Mouse (Mus musculus): ENCODE data around the gene Blnk. TPM values are rescaled to one million over a fixed set of nuclear protein-coding genes. Genes with fewer than 3 reads are reported as not detected.

Gene Blnk
- polyA plus RNA-seq, 1 experiment from 2014 or later, result 0.59 TPM

DNA sequence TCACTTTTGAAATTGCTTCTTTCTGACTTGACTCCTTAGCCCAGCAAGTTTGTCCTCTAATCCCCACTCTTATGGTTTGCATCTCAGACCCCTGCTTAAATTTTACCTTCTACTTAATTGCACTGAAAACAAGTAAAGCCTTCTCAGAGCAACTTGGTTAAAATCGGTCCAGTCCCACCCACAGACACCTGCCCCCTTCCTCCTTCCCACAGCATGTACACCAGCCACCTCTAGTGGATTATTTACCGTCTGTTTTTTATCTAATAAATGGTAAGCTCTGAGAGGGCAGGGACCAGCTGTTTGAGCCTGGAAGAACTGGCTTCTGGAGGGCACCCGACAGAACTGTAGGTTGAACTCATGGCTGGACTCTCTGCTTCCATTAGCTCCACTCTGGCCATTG lies 26.2 kb upstream of the Blnk start:
- Histone ChIP-seq H3K4me1 (replicated peaks) (0 out of 2 replicates have a peak, but pooled peaks cover 3% of the 10 kb centered on the region), H3K9me3 (no peaks in the 10 kb centered on the region), H3K27ac (no peak overlapping the region), H3K4me3 (replicated peaks) (no peak overlapping the region), H3K36me3 (no peaks in the 10 kb centered on the region), H3K4me2 (no peak overlapping the region), H3K27me3 (0 out of 2 replicates have a peak, but pooled peaks cover 6% of the 10 kb centered on the region), H3K9ac (replicated peaks) (no peak overlapping the region)
- WGBS, result 47% methylated on average over 3 of the region's 3 CpGs
- ATAC-seq (ENCODE audit: insufficient number of reproducible peaks, insufficient read depth, low FRiP score, low TSS enrichment, low read depth), result no peak

DNA sequence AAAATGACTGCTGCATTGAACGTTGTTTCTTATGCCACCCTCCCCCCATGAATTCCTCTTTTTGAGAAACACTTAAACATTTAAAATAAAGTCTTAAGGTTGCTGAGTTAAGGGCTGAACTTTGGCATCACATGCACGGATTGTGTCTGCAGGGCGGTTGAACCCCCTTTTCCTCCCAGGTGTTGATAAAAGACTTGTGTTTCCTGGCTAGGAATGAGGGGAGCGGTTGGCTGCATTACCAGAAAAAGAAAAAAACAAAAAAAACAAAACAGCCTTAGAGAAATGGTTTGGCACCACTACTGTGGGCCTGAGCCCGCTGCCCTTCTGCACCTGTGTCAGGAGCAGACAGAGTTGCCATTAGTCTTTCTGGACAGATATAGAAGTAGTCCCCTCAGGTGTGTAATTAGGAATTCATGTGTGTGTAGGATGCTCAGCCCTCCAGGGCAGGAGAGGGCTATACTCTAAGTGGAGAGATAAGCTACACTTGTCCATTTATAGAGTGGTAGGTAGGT lies 24.9 kb upstream of the Blnk start:
- no peak overlapping the region for H3K4me2 ChIP-seq
- no peaks in the 10 kb centered on the region for H3K9me3 ChIP-seq
- H3K27ac ChIP-seq, result no peak overlapping the region
- H3K36me3 ChIP-seq, result no peaks in the 10 kb centered on the region
- 0 out of 2 replicates have a peak, but pooled peaks cover 3% of the 10 kb centered on the region for H3K4me1 ChIP-seq (replicated peaks)
- no peak overlapping the region for H3K9ac ChIP-seq (replicated peaks)
- no peak overlapping the region for H3K4me3 ChIP-seq (replicated peaks)
- H3K27me3 ChIP-seq, result peaks cover 9% of the 10 kb centered on the region; the same call in 1 of the 2 replicates
- WGBS, result 81% methylated on average over 5 of the region's 5 CpGs
- ATAC-seq (ENCODE audit: insufficient number of reproducible peaks, insufficient read depth, low FRiP score, low TSS enrichment, low read depth), result no peak

DNA sequence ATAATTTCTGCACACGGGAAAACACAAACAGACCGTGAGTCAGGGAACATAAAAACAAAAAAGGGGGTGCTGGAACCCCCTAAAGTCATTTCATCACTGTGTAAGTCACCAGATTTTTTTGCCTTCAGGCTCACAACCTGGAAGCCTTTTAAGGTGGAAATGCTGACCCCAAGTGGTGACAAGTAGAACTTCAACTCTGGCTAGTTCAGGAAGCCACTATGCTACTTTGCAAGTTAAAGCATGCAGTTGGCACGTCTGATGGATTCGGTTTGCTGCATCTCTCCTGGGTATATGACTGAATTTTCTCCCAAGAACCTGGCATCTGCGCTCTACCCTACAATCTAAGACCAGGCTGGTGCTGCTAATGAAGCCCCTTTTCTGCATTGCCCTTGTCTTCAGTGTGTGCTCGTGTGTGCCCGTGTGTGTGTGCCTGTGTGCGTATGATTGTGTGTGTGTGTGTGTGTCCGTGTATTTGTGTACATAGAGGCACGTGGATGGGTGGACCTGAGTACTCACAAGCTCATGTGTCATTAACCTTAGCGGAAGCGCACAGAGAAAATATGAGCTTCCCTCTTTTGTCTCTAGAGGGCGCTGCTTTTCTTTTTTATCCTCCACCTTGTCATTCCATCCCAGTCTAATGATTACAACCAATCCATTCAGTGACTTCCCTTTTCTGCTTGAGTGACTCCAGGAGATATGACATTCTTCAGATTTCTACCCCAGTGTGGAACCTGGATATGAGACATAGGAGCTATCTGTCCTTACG lies 21.8 kb upstream of the Blnk start:
- 0 out of 2 replicates have a peak, but pooled peaks cover 3% of the 10 kb centered on the region for H3K4me1 ChIP-seq (replicated peaks)
- peak overlapping the region; percentile 14; the same call in 1 of the 2 replicates for H3K4me3 ChIP-seq (replicated peaks)
- no peaks in the 10 kb centered on the region for H3K36me3 ChIP-seq
- H3K9me3 ChIP-seq, result no peaks in the 10 kb centered on the region
- H3K4me2 ChIP-seq, result peak overlapping the region; percentile 50
- 0 out of 2 replicates have a peak, but pooled peaks have one; percentile 37 for ATAC-seq (ENCODE audit: insufficient number of reproducible peaks, insufficient read depth, low FRiP score, low TSS enrichment, low read depth)
- H3K9ac ChIP-seq (replicated peaks), result peak overlapping the region; percentile 38
- H3K27me3 ChIP-seq, result peaks cover 29% of the 10 kb centered on the region
- WGBS, result 19% methylated on average over 14 of the region's 14 CpGs
- H3K27ac ChIP-seq, result no peak overlapping the region

DNA sequence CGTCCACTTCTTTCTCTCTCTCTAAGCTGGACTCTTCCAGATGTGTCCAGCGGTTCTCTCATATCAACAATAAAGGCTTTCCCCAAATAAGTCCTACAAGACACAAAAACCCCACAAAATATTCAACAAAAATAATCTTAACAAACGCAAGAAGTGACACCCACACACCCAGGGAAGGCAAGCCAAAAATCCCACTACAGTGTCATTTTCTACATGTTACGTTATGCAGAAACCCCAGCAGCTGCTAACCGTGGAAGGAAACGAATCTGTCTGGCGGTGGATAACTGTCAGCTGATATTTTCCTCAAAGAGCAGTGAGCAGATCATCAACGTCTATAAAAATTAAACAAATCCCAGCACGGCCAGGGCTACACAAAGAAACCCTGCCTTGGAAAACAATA lies 19.7 kb upstream of the Blnk start:
- 0 out of 2 replicates have a peak, but pooled peaks cover 3% of the 10 kb centered on the region for H3K4me1 ChIP-seq (replicated peaks)
- H3K9ac ChIP-seq (replicated peaks), result no peak overlapping the region
- no peaks in the 10 kb centered on the region for H3K36me3 ChIP-seq
- H3K9me3 ChIP-seq, result no peaks in the 10 kb centered on the region
- peaks cover 33% of the 10 kb centered on the region for H3K27me3 ChIP-seq
- H3K27ac ChIP-seq, result no peak overlapping the region
- H3K4me2 ChIP-seq, result no peak overlapping the region
- no peak for ATAC-seq (ENCODE audit: insufficient number of reproducible peaks, insufficient read depth, low FRiP score, low TSS enrichment, low read depth)
- WGBS, result 28% methylated on average over 9 of the region's 9 CpGs
- no peak overlapping the region for H3K4me3 ChIP-seq (replicated peaks)

DNA sequence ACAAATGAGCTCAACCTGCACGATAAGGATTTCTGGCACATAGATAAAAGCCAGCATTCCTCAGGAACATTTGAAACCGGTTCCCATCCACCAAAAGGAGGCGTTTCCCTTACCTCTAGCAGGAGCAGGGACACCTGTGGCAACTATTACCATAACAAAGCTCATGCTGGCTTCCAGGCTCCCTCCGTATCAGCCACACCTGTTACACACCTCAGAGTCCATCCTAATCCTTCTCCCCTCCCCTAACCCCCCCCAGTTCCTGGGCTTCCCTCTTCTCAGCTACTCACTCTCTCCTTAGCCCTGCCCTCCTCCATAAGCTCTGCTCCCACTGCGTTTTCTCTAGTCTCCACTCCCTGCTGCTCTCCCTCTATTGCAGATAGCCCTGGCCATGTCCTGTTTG lies 19.3 kb upstream of the Blnk start:
- Histone ChIP-seq H3K27ac (no peak overlapping the region), H3K9ac (replicated peaks) (no peak overlapping the region), H3K4me1 (replicated peaks) (0 out of 2 replicates have a peak, but pooled peaks cover 3% of the 10 kb centered on the region), H3K4me3 (replicated peaks) (no peak overlapping the region), H3K9me3 (no peaks in the 10 kb centered on the region), H3K36me3 (no peaks in the 10 kb centered on the region), H3K4me2 (no peak overlapping the region), H3K27me3 (peaks cover 33% of the 10 kb centered on the region)
- ATAC-seq (ENCODE audit: insufficient number of reproducible peaks, insufficient read depth, low FRiP score, low TSS enrichment, low read depth), result no peak
- WGBS, result 7% methylated on average over 5 of the region's 5 CpGs

DNA sequence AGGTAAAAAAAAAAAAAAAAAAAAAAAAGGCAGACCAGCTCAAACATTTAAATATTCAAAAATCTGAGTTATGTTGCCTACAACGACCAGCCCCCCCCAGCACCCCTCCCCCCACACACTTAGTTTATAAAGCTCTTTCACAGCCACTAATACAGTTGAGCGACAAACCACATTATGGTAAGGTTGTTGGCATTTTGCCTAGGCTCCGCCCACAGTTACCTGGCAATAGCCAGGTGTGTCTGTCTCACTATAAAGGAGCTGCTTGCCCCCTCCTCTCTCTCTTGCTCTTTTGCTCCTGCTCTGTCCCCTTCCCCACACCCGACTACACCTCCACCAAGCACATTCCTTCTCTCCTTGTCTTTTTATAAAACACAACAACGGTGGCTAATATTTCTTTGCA lies 17.3 kb upstream of the Blnk start:
- H3K4me2 ChIP-seq, result no peak overlapping the region
- no peak overlapping the region for H3K27ac ChIP-seq
- peaks cover 27% of the 10 kb centered on the region for H3K27me3 ChIP-seq
- WGBS, result 24% methylated on average over 5 of the region's 5 CpGs
- no peak overlapping the region for H3K4me3 ChIP-seq (replicated peaks)
- no peak overlapping the region for H3K9ac ChIP-seq (replicated peaks)
- ATAC-seq (ENCODE audit: insufficient number of reproducible peaks, insufficient read depth, low FRiP score, low TSS enrichment, low read depth), result no peak
- 0 out of 2 replicates have a peak, but pooled peaks cover 3% of the 10 kb centered on the region for H3K4me1 ChIP-seq (replicated peaks)
- H3K36me3 ChIP-seq, result no peaks in the 10 kb centered on the region
- no peaks in the 10 kb centered on the region for H3K9me3 ChIP-seq

DNA sequence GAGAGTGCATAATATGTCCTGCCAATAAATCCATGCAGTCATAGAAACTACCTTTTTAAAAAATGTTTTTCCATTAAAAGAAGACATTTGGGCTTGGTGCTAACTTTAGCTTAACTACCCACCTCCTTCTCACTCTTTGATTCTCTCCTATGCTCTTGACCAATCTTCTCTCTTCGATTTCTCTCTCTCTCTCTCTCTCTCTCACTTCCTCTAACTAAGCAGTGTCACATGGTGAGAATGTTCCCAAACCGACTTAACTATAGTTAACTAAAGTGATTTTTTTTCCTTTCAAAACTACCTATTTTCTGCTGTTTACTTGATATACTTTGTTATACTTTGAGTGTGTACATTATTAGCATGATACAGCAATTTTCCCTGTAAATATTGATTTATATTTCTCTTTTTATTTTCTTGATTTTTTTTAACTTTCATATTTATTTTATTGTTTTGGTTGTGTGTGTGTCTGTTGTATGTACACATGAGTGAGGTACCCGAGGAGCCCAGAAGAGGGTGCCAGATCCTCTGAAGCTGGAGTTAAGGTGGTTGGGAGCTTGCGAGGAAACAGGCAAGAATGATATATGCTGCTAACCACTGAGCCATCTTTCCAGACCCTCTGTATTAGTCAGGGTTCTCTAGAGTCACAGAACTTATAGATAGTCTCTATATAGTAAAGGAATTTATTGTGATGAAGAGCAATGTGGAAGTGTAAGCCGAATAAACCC lies 14.5 kb upstream of the Blnk start:
- Histone ChIP-seq H3K27ac (no peak overlapping the region), H3K36me3 (no peaks in the 10 kb centered on the region), H3K4me2 (no peak overlapping the region), H3K9ac (replicated peaks) (no peak overlapping the region), H3K9me3 (no peaks in the 10 kb centered on the region), H3K4me3 (replicated peaks) (no peak overlapping the region), H3K27me3 (peaks cover 22% of the 10 kb centered on the region), H3K4me1 (replicated peaks) (no peaks in the 10 kb centered on the region)
- WGBS, result 86% methylated on average over 5 of the region's 5 CpGs
- no peak for ATAC-seq (ENCODE audit: insufficient number of reproducible peaks, insufficient read depth, low FRiP score, low TSS enrichment, low read depth)

DNA sequence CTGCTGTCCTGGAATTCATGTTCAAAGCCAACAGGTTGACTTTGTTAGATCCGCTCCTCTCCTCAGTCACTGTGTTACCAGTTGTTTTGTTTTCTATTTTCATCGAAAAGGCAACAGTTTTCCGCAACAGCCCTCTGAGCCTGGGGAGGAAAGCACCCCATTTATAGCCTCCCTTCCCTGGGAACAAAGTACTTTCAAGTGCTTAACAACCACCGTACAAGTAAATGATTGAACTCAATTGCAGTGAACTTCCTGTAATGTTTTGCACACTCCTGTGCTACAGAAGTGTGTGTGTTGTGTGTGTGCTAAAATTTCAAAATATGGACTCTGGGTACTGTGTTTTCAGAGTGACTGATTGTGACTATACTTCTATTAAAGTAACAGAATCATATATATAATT lies 13.4 kb upstream of the Blnk start:
- 45% methylated on average over 4 of the region's 4 CpGs for WGBS
- ATAC-seq (ENCODE audit: insufficient number of reproducible peaks, insufficient read depth, low FRiP score, low TSS enrichment, low read depth), result no peak
- Histone ChIP-seq H3K4me2 (no peak overlapping the region), H3K4me3 (replicated peaks) (no peak overlapping the region), H3K27ac (no peak overlapping the region), H3K9me3 (peaks cover 4% of the 10 kb centered on the region; the same call in 1 of the 2 replicates), H3K4me1 (replicated peaks) (no peaks in the 10 kb centered on the region), H3K9ac (replicated peaks) (no peak overlapping the region), H3K27me3 (peaks cover 11% of the 10 kb centered on the region), H3K36me3 (no peaks in the 10 kb centered on the region)

DNA sequence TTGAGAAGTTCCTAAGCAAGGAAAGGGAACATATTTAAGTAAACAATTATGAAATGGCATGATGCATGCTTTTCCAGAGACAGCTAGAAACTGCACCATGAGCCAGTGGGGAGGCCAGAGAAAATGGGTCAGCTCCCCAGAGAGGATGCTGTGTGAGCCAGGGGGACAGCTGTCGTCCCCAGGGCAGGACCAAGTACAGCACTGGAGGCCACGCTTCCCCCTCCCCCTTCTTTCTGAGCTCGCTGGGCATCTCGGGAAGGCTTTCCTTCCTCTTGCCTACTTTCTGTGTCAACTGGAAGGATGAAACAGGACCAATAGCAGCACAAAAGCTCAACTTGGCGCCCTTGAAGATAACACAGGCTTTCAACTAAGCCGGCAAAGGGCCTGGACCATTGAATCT lies 13.0 kb upstream of the Blnk start:
- Histone ChIP-seq H3K4me1 (replicated peaks) (no peaks in the 10 kb centered on the region), H3K36me3 (no peaks in the 10 kb centered on the region), H3K9me3 (peaks cover 6% of the 10 kb centered on the region; the same call in 1 of the 2 replicates), H3K4me3 (replicated peaks) (no peak overlapping the region), H3K9ac (replicated peaks) (no peak overlapping the region), H3K27ac (no peak overlapping the region), H3K27me3 (peaks cover 7% of the 10 kb centered on the region), H3K4me2 (no peak overlapping the region)
- ATAC-seq (ENCODE audit: insufficient number of reproducible peaks, insufficient read depth, low FRiP score, low TSS enrichment, low read depth), result no peak
- 35% methylated on average over 6 of the region's 6 CpGs for WGBS

DNA sequence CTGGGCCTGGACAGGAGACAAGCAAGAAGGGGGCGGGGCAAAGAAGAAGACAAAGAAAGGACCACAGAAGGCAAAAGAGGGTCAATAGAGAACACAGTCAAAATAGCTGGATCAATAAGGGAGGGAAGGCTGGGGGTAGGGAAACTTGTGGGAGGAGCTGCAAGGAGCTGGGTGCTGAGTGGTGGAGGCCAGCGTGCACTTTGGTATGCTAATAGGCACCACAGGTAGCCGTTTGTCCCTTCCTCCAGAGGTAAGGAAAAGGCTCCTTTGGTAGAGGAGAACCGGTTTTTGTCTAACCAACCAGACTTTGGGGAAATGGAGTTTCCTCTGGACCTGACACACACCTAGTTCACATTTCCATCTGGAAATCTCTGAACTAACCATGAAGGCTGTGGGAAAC lies 12.3 kb upstream of the Blnk start:
- Histone ChIP-seq H3K4me3 (replicated peaks) (no peak overlapping the region), H3K9ac (replicated peaks) (no peak overlapping the region), H3K4me1 (replicated peaks) (no peaks in the 10 kb centered on the region), H3K4me2 (no peak overlapping the region), H3K27me3 (peaks cover 4% of the 10 kb centered on the region; the same call in 1 of the 2 replicates), H3K36me3 (no peaks in the 10 kb centered on the region), H3K27ac (no peak overlapping the region), H3K9me3 (peaks cover 6% of the 10 kb centered on the region; the same call in 1 of the 2 replicates)
- 29% methylated on average over 4 of the region's 4 CpGs for WGBS
- ATAC-seq (ENCODE audit: insufficient number of reproducible peaks, insufficient read depth, low FRiP score, low TSS enrichment, low read depth), result no peak

DNA sequence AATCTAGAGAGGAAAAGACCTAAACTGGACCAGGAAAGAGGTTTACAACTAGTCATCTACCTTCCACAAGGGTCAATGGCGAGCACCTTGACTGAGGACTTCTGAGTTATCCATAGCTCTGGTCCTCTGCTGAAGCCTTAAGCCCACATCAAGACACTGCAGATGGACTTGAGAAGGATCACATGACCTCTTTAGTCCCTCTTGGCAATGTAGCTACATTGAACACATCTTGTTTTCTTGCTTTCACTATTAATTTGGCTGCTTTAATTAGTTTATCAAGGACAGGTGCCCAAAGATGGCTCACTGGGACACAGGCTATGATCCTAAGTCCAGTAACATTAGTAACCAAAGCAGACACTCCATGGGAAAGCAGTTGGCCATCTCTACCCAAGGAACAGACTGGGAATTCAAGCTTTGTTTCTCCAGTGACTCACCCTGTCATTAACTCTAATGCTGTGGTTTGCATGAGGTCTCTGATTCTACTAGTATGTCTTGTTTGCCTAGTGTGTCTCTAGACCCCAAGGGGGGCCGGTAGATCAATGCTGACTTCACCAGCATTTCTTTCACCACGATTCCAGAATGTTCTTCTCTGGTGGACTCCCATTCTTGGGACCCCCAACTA lies 9.5 kb upstream of the Blnk start:
- Histone ChIP-seq H3K27ac (no peak overlapping the region), H3K4me3 (replicated peaks) (no peak overlapping the region), H3K4me1 (replicated peaks) (no peaks in the 10 kb centered on the region), H3K4me2 (no peak overlapping the region), H3K9ac (replicated peaks) (no peak overlapping the region), H3K36me3 (no peaks in the 10 kb centered on the region), H3K27me3 (no peaks in the 10 kb centered on the region), H3K9me3 (peaks cover 9% of the 10 kb centered on the region; the same call in 1 of the 2 replicates)
- ATAC-seq (ENCODE audit: insufficient number of reproducible peaks, insufficient read depth, low FRiP score, low TSS enrichment, low read depth), result no peak
- 89% methylated on average over 3 of the region's 3 CpGs for WGBS
